Mouse (Mus musculus) heart, adult 2 months (tissue): ENCODE results near the gene Htra3. TPM values are rescaled to one million over a fixed set of nuclear protein-coding genes. Genes with fewer than 3 reads are reported as not detected.

ENCODE experiments used
- DNase-seq, 2 experiments: peaks; one replicate each; pipeline ENCODE4 v3.0.0; 2021
- H3K27ac ChIP-seq: fragments of 200-600 bp; 2 replicates; pipeline ENCODE4 v1.8.1; 2022
- H3K27me3 ChIP-seq: fragments of 200-500 bp; 2 replicates; pipeline ENCODE4 v1.6.1; 2012; ENCODE audit warnings: mild to moderate bottlenecking, low read length, inconsistent platforms, mixed read lengths; ENCODE audit not compliant: control insufficient read depth, insufficient read depth
- H3K36me3 ChIP-seq: fragments of 200-500 bp; 2 replicates; pipeline ENCODE4 v1.6.1; 2012; ENCODE audit warnings: low read length, inconsistent platforms; ENCODE audit not compliant: control insufficient read depth, insufficient read depth
- H3K4me1 ChIP-seq: fragments of 200-500 bp; 2 replicates; pipeline ENCODE4 v1.6.1; 2011; ENCODE audit warnings: low read length; ENCODE audit not compliant: control insufficient read depth, insufficient read depth
- H3K4me3 ChIP-seq: fragments of 200-600 bp; 2 replicates; pipeline ENCODE4 v1.8.1; 2022
- H3K79me2 ChIP-seq: fragments of 200-500 bp; replicated peaks from 2 replicates; pipeline ENCODE4 v1.6.1; 2012; ENCODE audit warnings: mild to moderate bottlenecking, inconsistent platforms, low read length, moderate library complexity, mixed read lengths; ENCODE audit not compliant: control insufficient read depth, insufficient read depth
- H3K9ac ChIP-seq: fragments of 200-500 bp; 2 replicates; pipeline ENCODE4 v1.6.1; 2012; ENCODE audit warnings: low read depth, mild to moderate bottlenecking, control low read depth, inconsistent platforms, low read length, mixed read lengths
- CTCF ChIP-seq: fragments of 200-600 bp; IDR thresholded peaks from 2 replicates; pipeline ENCODE4 v1.8.1; 2022; ENCODE audit warnings: antibody characterized with exemption, mild to moderate bottlenecking, moderate library complexity
- EP300 ChIP-seq: fragments of 200-500 bp; IDR thresholded peaks from 2 replicates; pipeline ENCODE4 v1.6.1; 2011; ENCODE audit warnings: low read depth, low read length, control low read depth; ENCODE audit not compliant: insufficient read depth
- POLR2A ChIP-seq: fragments of 200-500 bp; IDR thresholded peaks from 2 replicates; pipeline ENCODE4 v1.6.1; 2011; ENCODE audit warnings: mild to moderate bottlenecking, low read depth, low read length, control low read depth; ENCODE audit not compliant: insufficient read depth
- WGBS: fragments of 180-500 bp; shearing (Covaris S2); methylation state at CpG from one replicate; pipeline ENCODE4 v1.1.7; 2018; 5-methylcytosine and 5-hydroxymethylcytosine counted together
- intact Hi-C: fragments of 180-260 bp; cut with DNase I; formaldehyde crosslinking; loops from one replicate; pipeline ENCODE4 v1.15.1; 2025
- polyA plus RNA-seq: library from polyadenylated mRNA; depleted of rRNA; stranded (reverse); fragments of >200 nt; gene quantifications from 2 replicates; pipeline ENCODE4 v1.2.3, GENCODE M21; 2012
- total RNA-seq, 2 experiments: library from RNA; stranded (reverse); gene quantifications; 2 replicates each; pipeline ENCODE4 v1.2.3; 2021

The Htra3 gene
- total and polyA plus RNA-seq, 3 experiments: 101 to 130 (median 102) TPM

DNA sequence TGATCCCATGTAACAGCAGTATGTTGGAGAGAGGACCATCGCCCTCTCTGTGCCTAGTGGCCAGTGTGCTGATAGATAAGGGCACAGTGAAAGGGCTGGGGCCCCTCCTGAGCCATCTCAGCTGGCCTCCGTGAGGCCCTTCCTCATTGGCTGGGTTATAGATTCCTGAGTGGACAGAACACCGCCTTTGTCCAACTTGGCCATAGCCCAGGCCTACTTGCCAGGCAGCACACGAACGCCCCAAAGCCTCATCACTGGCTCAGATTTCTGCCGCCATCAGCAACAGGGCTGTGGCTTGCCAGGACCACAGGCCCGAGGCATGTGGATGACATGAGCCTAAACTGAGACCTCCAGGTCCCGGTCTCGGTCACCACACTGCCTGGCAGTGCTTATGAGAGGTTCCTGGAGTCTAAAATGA, 8.1 kb downstream of the Htra3 start:
- H3K36me3 ChIP-seq: no peaks in the 10 kb centered on the region
- no peaks in the 10 kb centered on the region for H3K79me2 ChIP-seq
- no peak overlapping the region; the same call in 1 of the 2 replicates for H3K4me3 ChIP-seq
- H3K4me1 ChIP-seq: peaks cover 27% of the 10 kb centered on the region
- no peaks in the 10 kb centered on the region for H3K27me3 ChIP-seq
- 42% methylated on average over 9 of the region's 9 CpGs for WGBS
- peak overlapping the region; percentile 36 for H3K27ac ChIP-seq
- DNase-seq: peak; percentile 82 to 89
- intact Hi-C loops: loop anchor here (5.0 kb wide), 1 partner anchor 39 kb away; no protein-coding TSS in a partner anchor
- no peak overlapping the region for H3K9ac ChIP-seq
- 0 out of 2 replicates have a peak, but pooled peaks have one; percentile 54 for TF ChIP-seq EP300
- TF ChIP-seq POLR2A: no peak; the same call in 1 of the 2 replicates

- no peaks in the 10 kb centered on the region for H3K27me3 ChIP-seq
- 0 out of 2 replicates have a peak overlapping the region, but pooled peaks have one; percentile 9 for H3K9ac ChIP-seq
- intact Hi-C loops: loop anchor here (5.0 kb wide), 1 partner anchor 38 kb away; no protein-coding TSS in a partner anchor
- peaks cover 27% of the 10 kb centered on the region for H3K4me1 ChIP-seq
- H3K27ac ChIP-seq: peak overlapping the region; percentile 36
- no peak overlapping the region for H3K4me3 ChIP-seq
- no peak for DNase-seq
- TF ChIP-seq POLR2A (no peak), CTCF (no peak), EP300 (no peak)
- WGBS: 49% methylated on average over 6 of the region's 6 CpGs
- H3K36me3 ChIP-seq: no peaks in the 10 kb centered on the region
- H3K79me2 ChIP-seq: no peaks in the 10 kb centered on the region
Measured at GRCm38 (mm10) chr5:35670412-35670801, 9.2 kb downstream of the Htra3 start.

GRCm38 (mm10) chr5:35669747-35670411, 9.7 kb downstream of the Htra3 start:
- intact Hi-C loops: loop anchor here (5.0 kb wide), 1 partner anchor 38 kb away; no protein-coding TSS in a partner anchor
- Histone ChIP-seq H3K4me1 (peaks cover 27% of the 10 kb centered on the region), H3K79me2 (no peaks in the 10 kb centered on the region), H3K36me3 (no peaks in the 10 kb centered on the region), H3K27ac (peak overlapping the region; percentile 36), H3K4me3 (no peak overlapping the region), H3K27me3 (no peaks in the 10 kb centered on the region), H3K9ac (0 out of 2 replicates have a peak overlapping the region, but pooled peaks have one; percentile 9)
- no peak for DNase-seq
- no peak for TF ChIP-seq EP300
- TF ChIP-seq CTCF: no peak
- TF ChIP-seq POLR2A: no peak
- WGBS: 64% methylated on average over 11 of the region's 11 CpGs

GRCm38 (mm10) chr5:35666152-35666551, 13.4 kb downstream of the Htra3 start:
- TF ChIP-seq EP300: no peak
- TF ChIP-seq POLR2A: no peak
- TF ChIP-seq CTCF: no peak
- H3K79me2 ChIP-seq: no peaks in the 10 kb centered on the region
- peak in 1 of 2 experiments; percentile 25 for DNase-seq
- no peaks in the 10 kb centered on the region for H3K27me3 ChIP-seq
- 85% methylated on average over 7 of the region's 7 CpGs for WGBS
- no peak overlapping the region for H3K4me3 ChIP-seq
- H3K36me3 ChIP-seq: no peaks in the 10 kb centered on the region
- intact Hi-C loops: no loop called here
- H3K9ac ChIP-seq: no peak overlapping the region
- H3K27ac ChIP-seq: no peak overlapping the region
- peaks cover 6% of the 10 kb centered on the region for H3K4me1 ChIP-seq

- Histone ChIP-seq H3K4me1 (no peaks in the 10 kb centered on the region), H3K36me3 (no peaks in the 10 kb centered on the region), H3K79me2 (no peaks in the 10 kb centered on the region), H3K27ac (no peak overlapping the region), H3K4me3 (no peak overlapping the region), H3K27me3 (no peaks in the 10 kb centered on the region), H3K9ac (no peak overlapping the region)
- intact Hi-C loops: no loop called here
- 62% methylated on average over 9 of the region's 9 CpGs for WGBS
- peak; percentile 50 to 51 for DNase-seq
- no peak for TF ChIP-seq CTCF
- no peak for TF ChIP-seq EP300
- no peak for TF ChIP-seq POLR2A
Measured at GRCm38 (mm10) chr5:35662021-35662545, 17.5 kb downstream of the Htra3 start.

DNA sequence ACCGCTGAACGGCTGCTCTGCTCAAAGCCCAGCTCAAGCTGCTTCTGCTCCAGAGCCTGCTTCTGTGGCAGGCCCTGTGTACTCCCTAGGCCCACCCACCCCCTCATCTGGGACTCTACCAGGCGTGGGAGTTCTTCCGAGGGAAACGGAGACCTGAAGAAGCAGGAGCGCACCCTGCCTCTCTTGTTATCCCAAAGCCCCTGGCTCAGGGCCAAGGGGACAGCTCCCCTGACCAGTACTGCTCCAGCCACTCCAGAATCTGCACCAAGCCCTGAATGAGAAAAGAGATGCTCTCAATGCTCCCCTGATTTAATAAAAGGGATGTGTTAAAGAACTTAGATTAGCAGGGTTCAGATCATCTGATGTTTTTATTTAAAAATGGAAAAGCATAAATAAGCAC, 18.4 kb downstream of the Htra3 start:
- WGBS: 62% methylated on average over 6 of the region's 6 CpGs
- H3K79me2 ChIP-seq: no peaks in the 10 kb centered on the region
- H3K4me3 ChIP-seq: no peak overlapping the region
- H3K4me1 ChIP-seq: no peaks in the 10 kb centered on the region
- H3K27me3 ChIP-seq: no peaks in the 10 kb centered on the region
- H3K27ac ChIP-seq: no peak overlapping the region
- H3K36me3 ChIP-seq: no peaks in the 10 kb centered on the region
- TF ChIP-seq POLR2A (no peak), CTCF (no peak), EP300 (no peak)
- DNase-seq: peak; percentile 21 to 30
- intact Hi-C loops: no loop called here
- H3K9ac ChIP-seq: no peak overlapping the region
